Mouse (Mus musculus) cerebellum, adult 2 months (tissue): ENCODE results near the gene Ccdc185. TPM values are rescaled to one million over a fixed set of nuclear protein-coding genes. Genes with fewer than 3 reads are reported as not detected.

Source experiments
- DNase-seq, 2 experiments: peaks; one replicate each; pipeline ENCODE4 v3.0.0; 2021
- H3K27ac ChIP-seq: fragments of 200-500 bp; 2 replicates; pipeline ENCODE4 v1.5.1; 2012; ENCODE audit warnings: low read length, control low read depth, inconsistent platforms; ENCODE audit not compliant: insufficient read depth
- H3K27me3 ChIP-seq: fragments of 200-500 bp; 2 replicates; pipeline ENCODE4 v1.6.1; 2012; ENCODE audit warnings: inconsistent platforms, mild to moderate bottlenecking, low read length, moderate library complexity; ENCODE audit not compliant: control insufficient read depth, insufficient read depth
- H3K4me1 ChIP-seq: fragments of 200-500 bp; 2 replicates; pipeline ENCODE4 v1.6.1; 2011; ENCODE audit warnings: low read length; ENCODE audit not compliant: control insufficient read depth, insufficient read depth
- H3K4me3 ChIP-seq: fragments of 200-500 bp; replicated peaks from 2 replicates; pipeline ENCODE3; 2011; ENCODE audit warnings: mild to moderate bottlenecking, low read depth, low read length, control low read depth; ENCODE audit not compliant: insufficient read depth
- CTCF ChIP-seq: fragments of 200-500 bp; IDR thresholded peaks from 2 replicates; pipeline ENCODE4 v1.5.1; 2011; ENCODE audit warnings: low read depth, mild to moderate bottlenecking, control low read depth, low read length, moderate library complexity, borderline replicate concordance; ENCODE audit not compliant: insufficient read depth
- WGBS: fragments of 180-500 bp; shearing (Covaris S2); methylation state at CpG from one replicate; pipeline ENCODE4 v1.1.7; 2018; 5-methylcytosine and 5-hydroxymethylcytosine counted together
- polyA plus RNA-seq: library from polyadenylated mRNA; depleted of rRNA; stranded (reverse); fragments of >200 nt; gene quantifications from 2 replicates; pipeline ENCODE4 v1.2.3, GENCODE M21; 2012; rRNA removed

The Ccdc185 gene
- polyA plus RNA-seq, 1 experiment, result not detected

GRCm38 (mm10) chr1:182699392-182700347 is 49.3 kb downstream of the Ccdc185 start:
- Histone ChIP-seq H3K27me3 (no peaks in the 10 kb centered on the region), H3K27ac (no peak overlapping the region), H3K4me1 (no peaks in the 10 kb centered on the region), H3K4me3 (no peak overlapping the region)
- TF ChIP-seq CTCF, result no peak
- no peak for DNase-seq
- WGBS, result 80% methylated on average over 9 of the region's 9 CpGs

Other genes with a start within 250 kb of the Ccdc185 start
- 82.6 and 86.9 TPM in 2 replicates for gene Capn2, start 231.6 kb downstream of the Ccdc185 start, polyA plus RNA-seq
- gene Capn8, start 184.2 kb downstream of the Ccdc185 start, polyA plus RNA-seq, result 0.03 and 0.08 TPM in 2 replicates
- 96.0 and 97.7 TPM in 2 replicates for gene Susd4, start 14.7 kb upstream of the Ccdc185 start, polyA plus RNA-seq
- gene Tlr5, start 205.6 kb upstream of the Ccdc185 start, polyA plus RNA-seq, result 0.28 and 0.36 TPM in 2 replicates